8 mouse cellular contexts compared by ENCODE assay signal in genomic region chr17:25834595-25835222, GRCm38 (mm10). TPM values are rescaled to one million over a fixed set of nuclear protein-coding genes. Genes with fewer than 3 reads are reported as not detected.
DNase-seq lines count a peak whose midpoint lies in the region; ATAC-seq and TF ChIP-seq lines count a peak whose summit lies in the region.

No protein-coding gene starts in this region.

- peak overlapping the region; percentile 99; the same call in 1 of the 2 replicates for H3K27ac ChIP-seq in heart, embryonic 11.5 days (ENCODE audit: low read depth, low read length)
- no peak overlapping the region for H3K27ac ChIP-seq in embryonic facial prominence, embryonic 13.5 days
- H3K27ac ChIP-seq in intestine, postnatal 0 days (ENCODE audit: low read depth, low read length): peak overlapping the region; percentile 98; the same call in 1 of the 2 replicates
- no peak overlapping the region for H3K27ac ChIP-seq in midbrain, embryonic 16.5 days (ENCODE audit: low read length)

- H3K9me3 ChIP-seq in heart, embryonic 11.5 days (replicated peaks; ENCODE audit: control insufficient read depth, low read length): no peaks in the 10 kb centered on the region
- H3K9me3 ChIP-seq in embryonic facial prominence, embryonic 13.5 days: no peaks in the 10 kb centered on the region
- H3K9me3 ChIP-seq in intestine, postnatal 0 days (ENCODE audit: control insufficient read depth): no peaks in the 10 kb centered on the region
- no peaks in the 10 kb centered on the region for H3K9me3 ChIP-seq in midbrain, embryonic 16.5 days (replicated peaks; ENCODE audit: control insufficient read depth, low read length, poor library complexity, severe bottlenecking)

- peak overlapping the region; percentile 92 for H3K9ac ChIP-seq in heart, embryonic 11.5 days (ENCODE audit: low read depth, low read length)
- peak overlapping the region; percentile 93 for H3K9ac ChIP-seq in embryonic facial prominence, embryonic 13.5 days
- H3K9ac ChIP-seq in intestine, postnatal 0 days (ENCODE audit: low read depth, low read length): peak overlapping the region; percentile 78; the same call in 1 of the 2 replicates
- H3K9ac ChIP-seq in midbrain, embryonic 16.5 days (ENCODE audit: low read depth, low read length): peak overlapping the region; percentile 84; the same call in 1 of the 2 replicates

- no peak for DNase-seq in heart, postnatal 25 days (ENCODE audit: low spot score)
- DNase-seq in adipocyte (ENCODE audit: low spot score): no peak
- no peak for DNase-seq in left cerebral cortex, postnatal 36 days (ENCODE audit: low spot score in 2 of 2)

- ATAC-seq in heart, embryonic 11.5 days (replicated peaks; ENCODE audit: insufficient number of reproducible peaks, low FRiP score, low TSS enrichment): no peak
- ATAC-seq in embryonic facial prominence, embryonic 13.5 days (ENCODE audit: insufficient number of reproducible peaks, insufficient read depth, low FRiP score, low TSS enrichment, low read depth): no peak
- no peak for ATAC-seq in intestine, postnatal 0 days
- no peak for ATAC-seq in midbrain, embryonic 16.5 days
- ATAC-seq in monocyte, adult 5-6 weeks (replicated peaks; ENCODE audit: insufficient number of reproducible peaks, low FRiP score, low TSS enrichment, poor library complexity, severe bottlenecking): no peak

- intact Hi-C loops in heart, postnatal 25 days (cut with DNase I): loop anchor here (5.0 kb wide), 1 partner anchor 33 kb away; the partner anchor contains the start of gene Mcrip2
- intact Hi-C loops in left cerebral cortex, postnatal 36 days (cut with DNase I): no loop called here

- H3K27me3 ChIP-seq in heart, embryonic 11.5 days (ENCODE audit: control insufficient read depth, insufficient read depth, low read length): no peaks in the 10 kb centered on the region
- H3K27me3 ChIP-seq in embryonic facial prominence, embryonic 13.5 days: no peaks in the 10 kb centered on the region
- H3K27me3 ChIP-seq in intestine, postnatal 0 days (replicated peaks; ENCODE audit: control insufficient read depth, insufficient read depth, low read length): no peaks in the 10 kb centered on the region
- no peaks in the 10 kb centered on the region for H3K27me3 ChIP-seq in midbrain, embryonic 16.5 days (ENCODE audit: control insufficient read depth, insufficient read depth, low read depth, low read length)

- peaks cover 27% of the 10 kb centered on the region for H3K36me3 ChIP-seq in heart, embryonic 11.5 days (ENCODE audit: control insufficient read depth, insufficient read depth, low read length)
- peaks cover 56% of the 10 kb centered on the region for H3K36me3 ChIP-seq in embryonic facial prominence, embryonic 13.5 days
- H3K36me3 ChIP-seq in intestine, postnatal 0 days (ENCODE audit: control insufficient read depth, insufficient read depth): peaks cover 38% of the 10 kb centered on the region
- H3K36me3 ChIP-seq in midbrain, embryonic 16.5 days (ENCODE audit: control insufficient read depth, insufficient read depth, low read length): peaks cover 28% of the 10 kb centered on the region

- TF ChIP-seq CTCF in intestine, postnatal 0 days (IDR thresholded peaks at IDR 0.05; ENCODE audit: low read depth): no peak

- H3K4me3 ChIP-seq in heart, embryonic 11.5 days (ENCODE audit: low read depth, low read length): peak overlapping the region; percentile 88
- peak overlapping the region; percentile 86 for H3K4me3 ChIP-seq in embryonic facial prominence, embryonic 13.5 days
- H3K4me3 ChIP-seq in intestine, postnatal 0 days (ENCODE audit: low read depth, low read length): peak overlapping the region; percentile 76
- H3K4me3 ChIP-seq in midbrain, embryonic 16.5 days (ENCODE audit: low read depth, low read length): peak overlapping the region; percentile 4; the same call in 1 of the 2 replicates

- 90% methylated on average over 12 of the region's 12 CpGs for WGBS in heart, embryonic 11.5 days (ENCODE audit: insufficient replicate concordance)
- WGBS in embryonic facial prominence, embryonic 13.5 days: 83% methylated on average over 12 of the region's 12 CpGs
- WGBS in intestine, postnatal 0 days: 62% methylated on average over 12 of the region's 12 CpGs
- WGBS in midbrain, embryonic 16.5 days: 90% methylated on average over 12 of the region's 12 CpGs

- H3K4me2 ChIP-seq in heart, embryonic 11.5 days: peak overlapping the region; percentile 98
- H3K4me2 ChIP-seq in embryonic facial prominence, embryonic 13.5 days: peak overlapping the region; percentile 98
- peak overlapping the region; percentile 93 for H3K4me2 ChIP-seq in intestine, postnatal 0 days (replicated peaks; ENCODE audit: low read depth)
- peak overlapping the region; percentile 91 for H3K4me2 ChIP-seq in midbrain, embryonic 16.5 days (ENCODE audit: low read length)

- H3K4me1 ChIP-seq in heart, embryonic 11.5 days (ENCODE audit: control insufficient read depth, insufficient read depth, low read length): peaks cover 66% of the 10 kb centered on the region
- H3K4me1 ChIP-seq in embryonic facial prominence, embryonic 13.5 days: peaks cover 68% of the 10 kb centered on the region
- peaks cover 11% of the 10 kb centered on the region; the same call in 1 of the 2 replicates for H3K4me1 ChIP-seq in intestine, postnatal 0 days (replicated peaks; ENCODE audit: control insufficient read depth, insufficient read depth, low read length)
- H3K4me1 ChIP-seq in midbrain, embryonic 16.5 days (ENCODE audit: control insufficient read depth, insufficient read depth, low read length): peaks cover 67% of the 10 kb centered on the region

RNA-seq across cellular contexts. Expression of gene Stub1, which starts 1.5 kb away (rescaled TPM):
- polyA plus RNA-seq in heart, embryonic 11.5 days (2014; fragmentation: Nextera tagmentation; extraction: Ambion mirVana): 292 and 322 TPM in 2 replicates
- total RNA-seq in heart, postnatal 25 days (2021): 100 to 1,000 TPM; 114 to 117 TPM
- polyA plus RNA-seq in embryonic facial prominence, embryonic 13.5 days (2015; fragmentation: Nextera tagmentation; extraction: Ambion mirVana): 319 and 353 TPM in 2 replicates
- polyA plus RNA-seq in intestine, postnatal 0 days (2015; fragmentation: Nextera tagmentation; extraction: Ambion mirVana): 245 and 246 TPM in 2 replicates
- polyA plus RNA-seq in midbrain, embryonic 16.5 days (2015; fragmentation: Nextera tagmentation; extraction: Ambion mirVana): 358 and 382 TPM in 2 replicates
- 74.5 to 81.4 TPM (median 75.3 TPM) in 3 replicates for total RNA-seq in monocyte, adult 5-6 weeks (2017)
- 100 to 1,000 TPM; 171 to 188 TPM for total RNA-seq in left cerebral cortex, postnatal 36 days (2021)

RNA-seq across cellular contexts. Expression of gene Rhbdl1, which starts 2.4 kb away (rescaled TPM):
- 1.9 and 2.5 TPM in 2 replicates for polyA plus RNA-seq in heart, embryonic 11.5 days (2014; fragmentation: Nextera tagmentation; extraction: Ambion mirVana)
- 1 to 10 TPM; 1.2 to 2.2 TPM for total RNA-seq in heart, postnatal 25 days (2021)
- 1.4 and 2.7 TPM in 2 replicates for polyA plus RNA-seq in embryonic facial prominence, embryonic 13.5 days (2015; fragmentation: Nextera tagmentation; extraction: Ambion mirVana)
- 1.4 and 1.9 TPM in 2 replicates for polyA plus RNA-seq in intestine, postnatal 0 days (2015; fragmentation: Nextera tagmentation; extraction: Ambion mirVana)
- 59.3 and 66.1 TPM in 2 replicates for polyA plus RNA-seq in midbrain, embryonic 16.5 days (2015; fragmentation: Nextera tagmentation; extraction: Ambion mirVana)
- 1.8 TPM in 1 of 3 replicates, not detected in the others for total RNA-seq in monocyte, adult 5-6 weeks (2017)
- 10 to 100 TPM; 47.5 to 54.0 TPM for total RNA-seq in left cerebral cortex, postnatal 36 days (2021)

RNA-seq across cellular contexts. Expression of gene Jmjd8, which starts 6.0 kb away (rescaled TPM):
- polyA plus RNA-seq in heart, embryonic 11.5 days (2014; fragmentation: Nextera tagmentation; extraction: Ambion mirVana): 30.9 and 42.6 TPM in 2 replicates
- 10 to 100 TPM; 35.5 to 36.6 TPM for total RNA-seq in heart, postnatal 25 days (2021)
- 48.3 and 52.8 TPM in 2 replicates for polyA plus RNA-seq in embryonic facial prominence, embryonic 13.5 days (2015; fragmentation: Nextera tagmentation; extraction: Ambion mirVana)
- 22.7 and 23.0 TPM in 2 replicates for polyA plus RNA-seq in intestine, postnatal 0 days (2015; fragmentation: Nextera tagmentation; extraction: Ambion mirVana)
- 52.0 and 60.4 TPM in 2 replicates for polyA plus RNA-seq in midbrain, embryonic 16.5 days (2015; fragmentation: Nextera tagmentation; extraction: Ambion mirVana)
- 7.9 to 20.3 TPM (median 11.0 TPM) in 3 replicates for total RNA-seq in monocyte, adult 5-6 weeks (2017)
- 10 to 100 TPM; 54.1 to 58.7 TPM for total RNA-seq in left cerebral cortex, postnatal 36 days (2021)

RNA-seq across cellular contexts. Expression of gene Gm20683, which starts 6.9 kb away (rescaled TPM):
- 0.70 and 1.1 TPM in 2 replicates for polyA plus RNA-seq in heart, embryonic 11.5 days (2014; fragmentation: Nextera tagmentation; extraction: Ambion mirVana)
- total RNA-seq in heart, postnatal 25 days (2021): 1 to 10 TPM; 2.8 to 3.6 TPM
- polyA plus RNA-seq in embryonic facial prominence, embryonic 13.5 days (2015; fragmentation: Nextera tagmentation; extraction: Ambion mirVana): 1.3 and 2.9 TPM in 2 replicates
- 0.54 and 0.90 TPM in 2 replicates for polyA plus RNA-seq in intestine, postnatal 0 days (2015; fragmentation: Nextera tagmentation; extraction: Ambion mirVana)
- polyA plus RNA-seq in midbrain, embryonic 16.5 days (2015; fragmentation: Nextera tagmentation; extraction: Ambion mirVana): 11.8 and 14.5 TPM in 2 replicates
- 0.43 to 2.9 TPM (median 2.1 TPM) in 3 replicates for total RNA-seq in monocyte, adult 5-6 weeks (2017)
- 10 to 100 TPM; 22.0 to 24.9 TPM for total RNA-seq in left cerebral cortex, postnatal 36 days (2021)

RNA-seq across cellular contexts. Expression of gene Rhot2, which starts 9.9 kb away (rescaled TPM):
- polyA plus RNA-seq in heart, embryonic 11.5 days (2014; fragmentation: Nextera tagmentation; extraction: Ambion mirVana): 9.6 and 11.9 TPM in 2 replicates
- total RNA-seq in heart, postnatal 25 days (2021): 100 to 1,000 TPM; 120 to 125 TPM
- 26.4 and 31.4 TPM in 2 replicates for polyA plus RNA-seq in embryonic facial prominence, embryonic 13.5 days (2015; fragmentation: Nextera tagmentation; extraction: Ambion mirVana)
- 18.1 and 20.4 TPM in 2 replicates for polyA plus RNA-seq in intestine, postnatal 0 days (2015; fragmentation: Nextera tagmentation; extraction: Ambion mirVana)
- 15.2 and 16.7 TPM in 2 replicates for polyA plus RNA-seq in midbrain, embryonic 16.5 days (2015; fragmentation: Nextera tagmentation; extraction: Ambion mirVana)
- 17.6 to 38.7 TPM (median 34.3 TPM) in 3 replicates for total RNA-seq in monocyte, adult 5-6 weeks (2017)
- total RNA-seq in left cerebral cortex, postnatal 36 days (2021): 10 to 100 TPM; 73.7 to 86.7 TPM

Comparison
In these comparisons a context has a peak if more than half of its experiments do, and no peak if none do; other contexts are left out.
1. H3K27ac ChIP-seq: peak in heart, embryonic 11.5 days (single experiment) and intestine, postnatal 0 days (single experiment); none in embryonic facial prominence, embryonic 13.5 days (single experiment) and midbrain, embryonic 16.5 days (single experiment).
2. H3K4me3 ChIP-seq: peak in every context shown above with its lines; median percentile 88 in heart, embryonic 11.5 days; 86 in embryonic facial prominence, embryonic 13.5 days; 76 in intestine, postnatal 0 days; 4 in midbrain, embryonic 16.5 days.
3. RNA of gene Rhbdl1, which starts 2.4 kb away (polyA plus RNA-seq): 59.3 to 66.1 TPM in midbrain, embryonic 16.5 days; 1.9 to 2.5 TPM in heart, embryonic 11.5 days, 1.4 to 1.9 TPM in intestine, postnatal 0 days and 1.4 to 2.7 TPM in embryonic facial prominence, embryonic 13.5 days; every median in the first group is over 10 times any median in the second.
4. Peak in every context shown above with its lines, with median percentiles within 50 percentile points of each other: H3K4me2 ChIP-seq and H3K9ac ChIP-seq.